Mouse (Mus musculus): ENCODE results near the gene Gpr82. TPM values are rescaled to one million over a fixed set of nuclear protein-coding genes. Genes with fewer than 3 reads are reported as not detected.

Gpr82 gene
- total and polyA plus RNA-seq, 3 experiments, result 0.11 to 0.30 TPM; not detected in 1

GRCm38 (mm10) chrX:13686589-13686988 is 25.4 kb downstream of the Gpr82 start:
- Histone ChIP-seq H3K9ac (ENCODE audit: insufficient read depth, low read depth) (no peak overlapping the region), H3K27me3 (replicated peaks) (no peaks in the 10 kb centered on the region), H3K36me3 (replicated peaks in 1 of 2; ENCODE audit: control insufficient read depth in 1 of 2, insufficient read depth in 1 of 2, low read length in 1 of 2) (no peaks in the 10 kb centered on the region), H3K79me2 (replicated peaks; ENCODE audit: control insufficient read depth, extremely low read depth, insufficient read depth, poor library complexity, severe bottlenecking) (no peaks in the 10 kb centered on the region), H3K9me3 (replicated peaks; ENCODE audit: low read length) (no peaks in the 10 kb centered on the region), H3K4me3 (replicated peaks in 1 of 3; ENCODE audit: low read depth in 2 of 3, low read length in 2 of 3, poor library complexity in 1 of 3) (no peak overlapping the region), H3K27ac (ENCODE audit: insufficient read depth, low read depth) (no peak overlapping the region), H3K4me2 (ENCODE audit: insufficient read depth, low read depth, poor library complexity, severe bottlenecking) (no peak overlapping the region), H3K4me1 (ENCODE audit: control insufficient read depth in 1 of 2, insufficient read depth in 2 of 2) (peaks cover 0 to 12% of the 10 kb centered on the region in 2 experiments; a peak in 2 of 4 replicates)
- TF ChIP-seq RAD21 (IDR thresholded peaks at IDR 0.05; ENCODE audit: low read depth, low read length), result no peak
- TF ChIP-seq CHD2 (IDR thresholded peaks at IDR 0.05; ENCODE audit: low read length), result no peak
- TF ChIP-seq JUND (conservative IDR thresholded peaks at IDR 0.05; ENCODE audit: low read depth, low read length), result no peak
- no peak for TF ChIP-seq RCOR1 (conservative IDR thresholded peaks at IDR 0.05; ENCODE audit: low read depth, low read length)
- TF ChIP-seq NRF1 (IDR thresholded peaks at IDR 0.05; ENCODE audit: low read depth, low read length), result no peak
- TF ChIP-seq SIN3A (IDR thresholded peaks at IDR 0.05; ENCODE audit: low read length), result no peak
- TF ChIP-seq POLR2A (IDR thresholded peaks at IDR 0.05; ENCODE audit: low read depth, low read length), result no peak
- TF ChIP-seq ZMIZ1 (IDR thresholded peaks at IDR 0.05; ENCODE audit: low read depth, low read length), result no peak
- no peak for TF ChIP-seq KAT2A (IDR thresholded peaks at IDR 0.05; ENCODE audit: insufficient replicate concordance, low read length)
- TF ChIP-seq EP300 (IDR thresholded peaks at IDR 0.05; ENCODE audit: low read length), result no peak
- TF ChIP-seq PAX5 (IDR thresholded peaks at IDR 0.05; ENCODE audit: low read length), result no peak
- TF ChIP-seq ZKSCAN1 (IDR thresholded peaks at IDR 0.05; ENCODE audit: borderline replicate concordance, low read depth, low read length), result no peak
- dilution Hi-C loops (cut with MboI; ENCODE audit: extremely low pct_ligation_motif_present, extremely low pct_unique_long_range_greater_than_20kb, low sequenced_read_pairs) (no loop called here), in situ Hi-C loops (cut with MboI; ENCODE audit: low pct_ligation_motif_present, low pct_unique_long_range_greater_than_20kb, low sequenced_read_pairs) (no loop called here)
- DNase-seq (ENCODE audit: extremely low read depth), result no peak

GRCm38 (mm10) chrX:13688356-13688755 is 27.2 kb downstream of the Gpr82 start:
- Histone ChIP-seq H3K9ac (ENCODE audit: insufficient read depth, low read depth) (no peak overlapping the region), H3K27ac (ENCODE audit: insufficient read depth, low read depth) (no peak overlapping the region), H3K4me1 (ENCODE audit: control insufficient read depth in 1 of 2, insufficient read depth in 2 of 2) (peaks cover 0 to 8% of the 10 kb centered on the region in 2 experiments; a peak in 2 of 4 replicates), H3K36me3 (replicated peaks in 1 of 2; ENCODE audit: control insufficient read depth in 1 of 2, insufficient read depth in 1 of 2, low read length in 1 of 2) (no peaks in the 10 kb centered on the region), H3K9me3 (replicated peaks; ENCODE audit: low read length) (no peaks in the 10 kb centered on the region), H3K79me2 (replicated peaks; ENCODE audit: control insufficient read depth, extremely low read depth, insufficient read depth, poor library complexity, severe bottlenecking) (no peaks in the 10 kb centered on the region), H3K4me2 (ENCODE audit: insufficient read depth, low read depth, poor library complexity, severe bottlenecking) (no peak overlapping the region), H3K27me3 (replicated peaks) (no peaks in the 10 kb centered on the region), H3K4me3 (replicated peaks in 1 of 3; ENCODE audit: low read depth in 2 of 3, low read length in 2 of 3, poor library complexity in 1 of 3) (no peak overlapping the region)
- in situ Hi-C loops (cut with MboI; ENCODE audit: low pct_ligation_motif_present, low pct_unique_long_range_greater_than_20kb, low sequenced_read_pairs) (no loop called here), dilution Hi-C loops (cut with MboI; ENCODE audit: extremely low pct_ligation_motif_present, extremely low pct_unique_long_range_greater_than_20kb, low sequenced_read_pairs) (no loop called here)
- TF ChIP-seq USF2 (conservative IDR thresholded peaks at IDR 0.05; ENCODE audit: low read depth, low read length), result no peak
- TF ChIP-seq NRF1 (IDR thresholded peaks at IDR 0.05; ENCODE audit: low read depth, low read length), result no peak
- TF ChIP-seq CHD1 (IDR thresholded peaks at IDR 0.05; ENCODE audit: low read depth, low read length), result no peak
- no peak for TF ChIP-seq MAZ (IDR thresholded peaks at IDR 0.05; ENCODE audit: low read depth, low read length)
- no peak for TF ChIP-seq MEF2A (IDR thresholded peaks at IDR 0.05; ENCODE audit: borderline replicate concordance, low read depth, low read length)
- no peak for TF ChIP-seq MYC (IDR thresholded peaks at IDR 0.05; ENCODE audit: low read depth, low read length)
- no peak for TF ChIP-seq ELF1 (IDR thresholded peaks at IDR 0.05; ENCODE audit: low read depth, low read length)
- no peak for TF ChIP-seq USF1 (IDR thresholded peaks at IDR 0.05; ENCODE audit: low read depth, low read length)
- TF ChIP-seq HCFC1 (IDR thresholded peaks at IDR 0.05; ENCODE audit: low read depth, low read length), result no peak
- TF ChIP-seq ZNF384 (IDR thresholded peaks at IDR 0.05; ENCODE audit: low read depth, low read length), result no peak
- TF ChIP-seq KAT2A (IDR thresholded peaks at IDR 0.05; ENCODE audit: insufficient replicate concordance, low read length), result no peak
- DNase-seq (ENCODE audit: extremely low read depth), result no peak

Measured in CH12.LX (cell line).